Mouse (Mus musculus): ENCODE data around the gene Tm6sf1.
A peak's percentile ranks its signal among the peaks of the same experiment; 100 is the strongest.
"Not testable (repeated sequence)": the region's sequence is repeated elsewhere in the genome, so short reads cannot be mapped to it uniquely, and the experiment has no call there.

Gene Tm6sf1

GRCm38 (mm10) chr7:81858968-81859721 is at the start of gene Tm6sf1:
TSS of gene Tm6sf1 (plus strand) at chr7:81859001.
- peak in 1 of 2 experiments; percentile 8 for DNase-seq (ENCODE audit: low spot score in 2 of 2)

GRCm38 (mm10) chr7:81824906-81825305 is 33.9 kb upstream of the Tm6sf1 start:
- no peak for DNase-seq (ENCODE audit: low spot score in 2 of 2)

GRCm38 (mm10) chr7:81825381-81825780 is 33.4 kb upstream of the Tm6sf1 start:
- DNase-seq (ENCODE audit: low spot score in 2 of 2), result no peak

GRCm38 (mm10) chr7:81827806-81828667 is 30.8 kb upstream of the Tm6sf1 start:
- no peak for DNase-seq (ENCODE audit: low spot score in 2 of 2)

- DNase-seq (ENCODE audit: low spot score in 2 of 2), result peak; percentile 24 to 34
Measured at GRCm38 (mm10) chr7:81828681-81829378, 30.0 kb upstream of the Tm6sf1 start.

GRCm38 (mm10) chr7:81829379-81829894 is 29.4 kb upstream of the Tm6sf1 start, which contains the start of gene Btbd1:
TSS of gene Btbd1 (minus strand) at chr7:81829431.
- peak; percentile 66 to 77 for DNase-seq (ENCODE audit: low spot score in 2 of 2)

- no peak for DNase-seq (ENCODE audit: low spot score in 2 of 2)
Measured at GRCm38 (mm10) chr7:81834847-81835246, 24.0 kb upstream of the Tm6sf1 start.

GRCm38 (mm10) chr7:81835430-81835829 is 23.4 kb upstream of the Tm6sf1 start:
- no peak for DNase-seq (ENCODE audit: low spot score in 2 of 2)

- DNase-seq (ENCODE audit: low spot score in 2 of 2), result not testable (repeated sequence)
Measured at GRCm38 (mm10) chr7:81837771-81838170, 21.0 kb upstream of the Tm6sf1 start.

- DNase-seq (ENCODE audit: low spot score in 2 of 2), result no peak
Measured at GRCm38 (mm10) chr7:81839746-81840145, 19.1 kb upstream of the Tm6sf1 start.

- no peak for DNase-seq (ENCODE audit: low spot score in 2 of 2)
Measured at GRCm38 (mm10) chr7:81840661-81841181, 18.1 kb upstream of the Tm6sf1 start.

GRCm38 (mm10) chr7:81841439-81841838 is 17.4 kb upstream of the Tm6sf1 start:
- no peak for DNase-seq (ENCODE audit: low spot score in 2 of 2)

- DNase-seq (ENCODE audit: low spot score in 2 of 2), result no peak
Measured at GRCm38 (mm10) chr7:81842141-81842540, 16.7 kb upstream of the Tm6sf1 start.

GRCm38 (mm10) chr7:81842998-81843397 is 15.8 kb upstream of the Tm6sf1 start:
- no peak for DNase-seq (ENCODE audit: low spot score in 2 of 2)

- no peak for DNase-seq (ENCODE audit: low spot score in 2 of 2)
Measured at GRCm38 (mm10) chr7:81843903-81844302, 14.9 kb upstream of the Tm6sf1 start.

- no peak for DNase-seq (ENCODE audit: low spot score in 2 of 2)
Measured at GRCm38 (mm10) chr7:81844801-81845200, 14.0 kb upstream of the Tm6sf1 start.

GRCm38 (mm10) chr7:81845313-81845712 is 13.5 kb upstream of the Tm6sf1 start:
- no peak for DNase-seq (ENCODE audit: low spot score in 2 of 2)

GRCm38 (mm10) chr7:81846008-81846407 is 12.8 kb upstream of the Tm6sf1 start:
- no peak for DNase-seq (ENCODE audit: low spot score in 2 of 2)

- DNase-seq (ENCODE audit: low spot score in 2 of 2), result no peak
Measured at GRCm38 (mm10) chr7:81847010-81847409, 11.8 kb upstream of the Tm6sf1 start.

- DNase-seq (ENCODE audit: low spot score in 2 of 2), result no peak
Measured at GRCm38 (mm10) chr7:81847777-81848176, 11.0 kb upstream of the Tm6sf1 start.

GRCm38 (mm10) chr7:81849214-81849613 is 9.6 kb upstream of the Tm6sf1 start:
- no peak for DNase-seq (ENCODE audit: low spot score in 2 of 2)

- DNase-seq (ENCODE audit: low spot score in 2 of 2), result no peak
Measured at GRCm38 (mm10) chr7:81849633-81850032, 9.2 kb upstream of the Tm6sf1 start.

All from spleen, postnatal 14 days (tissue).